Mouse (Mus musculus) heart, adult 2 months (tissue): ENCODE results near the gene Fezf2.

Experiments used
- CTCF ChIP-seq: fragments of 200-600 bp; IDR thresholded peaks from 2 replicates; pipeline ENCODE4 v1.8.1; 2022; ENCODE audit warnings: antibody characterized with exemption, mild to moderate bottlenecking, moderate library complexity
- EP300 ChIP-seq: fragments of 200-500 bp; IDR thresholded peaks from 2 replicates; pipeline ENCODE4 v1.6.1; 2011; ENCODE audit warnings: low read depth, low read length, control low read depth; ENCODE audit not compliant: insufficient read depth

DNA sequence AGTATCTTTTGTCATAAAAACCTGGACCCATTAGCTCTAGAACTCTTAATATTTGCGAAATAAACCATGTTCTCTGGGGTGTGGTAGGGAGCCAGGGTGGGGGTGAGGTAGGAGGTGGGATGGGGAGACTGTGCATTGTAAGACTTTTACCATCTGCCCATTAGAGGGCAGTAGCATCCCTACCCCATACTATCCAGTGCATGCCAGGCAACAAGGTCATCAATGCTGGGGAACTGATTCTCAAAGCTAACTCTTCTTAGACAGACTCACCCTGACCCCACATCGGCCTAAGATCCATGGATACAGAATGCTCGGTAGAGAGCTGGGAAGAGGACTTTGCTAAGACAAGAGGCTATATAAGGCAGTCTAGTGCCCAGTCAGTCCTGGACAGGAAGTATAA, 49.6 kb upstream of the Fezf2 start:
- TF ChIP-seq CTCF (peak; percentile 36), EP300 (no peak)
